Mouse (Mus musculus) limb, embryonic 15.5 days (tissue): ENCODE data around the gene Ptprn. TPM values are rescaled to one million over a fixed set of nuclear protein-coding genes. Genes with fewer than 3 reads are reported as not detected.

Experiments
- ATAC-seq: fragments of 200-750 bp; cut with Nextera tagmentation; 2 replicates; pipeline ENCODE4 v1.8.0; 2017; ENCODE audit warnings: low read depth, moderate TSS enrichment; ENCODE audit not compliant: insufficient number of reproducible peaks, low FRiP score, low TSS enrichment
- H3K27ac ChIP-seq: fragments of 300-500 bp; sonication (generic); 2 replicates; pipeline ENCODE4 v1.5.1; 2015; ENCODE audit warnings: moderate library complexity, mild to moderate bottlenecking, inconsistent platforms
- H3K27me3 ChIP-seq: fragments of 300-500 bp; sonication (generic); 2 replicates; pipeline ENCODE4 v1.6.1; 2015; ENCODE audit warnings: inconsistent platforms
- H3K36me3 ChIP-seq: fragments of 300-500 bp; sonication (generic); 2 replicates; pipeline ENCODE4 v1.6.1; 2015; ENCODE audit warnings: inconsistent platforms
- H3K4me1 ChIP-seq: fragments of 300-500 bp; sonication (generic); 2 replicates; pipeline ENCODE4 v1.6.1; 2015; ENCODE audit warnings: inconsistent platforms
- H3K4me2 ChIP-seq: fragments of 300-500 bp; sonication (generic); 2 replicates; pipeline ENCODE4 v1.6.1; 2015; ENCODE audit warnings: mild to moderate bottlenecking, inconsistent platforms
- H3K4me3 ChIP-seq: fragments of 300-500 bp; sonication (generic); 2 replicates; pipeline ENCODE4 v1.5.1; 2015; ENCODE audit warnings: mild to moderate bottlenecking, inconsistent platforms
- H3K9ac ChIP-seq: fragments of 300-500 bp; sonication (generic); 2 replicates; pipeline ENCODE4 v1.6.1; 2015; ENCODE audit warnings: inconsistent platforms
- H3K9me3 ChIP-seq: fragments of 300-500 bp; sonication (generic); 2 replicates; pipeline ENCODE4 v1.6.1; 2016; ENCODE audit warnings: inconsistent platforms
- WGBS: fragments of 180-500 bp; shearing (Covaris S2); methylation state at CpG from one replicate; pipeline ENCODE4 v1.1.7; 2015; 5-methylcytosine and 5-hydroxymethylcytosine counted together
- polyA plus RNA-seq: library from polyadenylated mRNA; unstranded; fragments of >200 nt; fragmentation: Nextera tagmentation; extraction: Ambion mirVana; gene quantifications from 2 replicates; pipeline ENCODE4 v1.2.1, GENCODE M21; 2015

Gene Ptprn
- polyA plus RNA-seq: 0.12 and 0.14 TPM in 2 replicates

GRCm38 (mm10) chr1:75264091-75264880 is at the start of gene Ptprn:
Ptprn (minus strand) TSS chr1:75264502.
- no peak within 1 kb of the TSS for H3K9ac ChIP-seq
- H3K36me3 ChIP-seq: no peaks in the 10 kb centered on the region
- H3K27ac ChIP-seq: no peak within 1 kb of the TSS
- peaks cover 69% of the 10 kb centered on the region for H3K27me3 ChIP-seq
- WGBS: 11% methylated on average over 32 of the region's 32 CpGs
- peaks cover 3% of the 10 kb centered on the region; the same call in 1 of the 2 replicates for H3K4me1 ChIP-seq
- H3K9me3 ChIP-seq: no peaks in the 10 kb centered on the region
- no peak within 1 kb of the TSS for H3K4me2 ChIP-seq
- no peak within 1 kb of the TSS for H3K4me3 ChIP-seq
- no peak for ATAC-seq

GRCm38 (mm10) chr1:75311694-75312093 is 47.4 kb upstream of the Ptprn start:
- H3K4me3 ChIP-seq: no peak overlapping the region
- 89% methylated on average over 6 of the region's 6 CpGs for WGBS
- ATAC-seq: no peak
- H3K27ac ChIP-seq: no peak overlapping the region
- H3K9me3 ChIP-seq: no peaks in the 10 kb centered on the region
- H3K4me1 ChIP-seq: peaks cover 12% of the 10 kb centered on the region
- H3K9ac ChIP-seq: no peak overlapping the region
- H3K4me2 ChIP-seq: no peak overlapping the region
- peaks cover 83% of the 10 kb centered on the region for H3K36me3 ChIP-seq
- no peaks in the 10 kb centered on the region for H3K27me3 ChIP-seq

GRCm38 (mm10) chr1:75304662-75305061 is 40.4 kb upstream of the Ptprn start:
- Histone ChIP-seq H3K4me3 (no peak overlapping the region), H3K9ac (no peak overlapping the region), H3K4me2 (no peak overlapping the region), H3K27ac (no peak overlapping the region), H3K36me3 (peaks cover 31% of the 10 kb centered on the region), H3K9me3 (no peaks in the 10 kb centered on the region), H3K27me3 (no peaks in the 10 kb centered on the region), H3K4me1 (no peaks in the 10 kb centered on the region)
- no peak for ATAC-seq
- 70% methylated on average over 2 of the region's 2 CpGs for WGBS

GRCm38 (mm10) chr1:75294294-75294693 is 30.0 kb upstream of the Ptprn start:
- Histone ChIP-seq H3K9me3 (no peaks in the 10 kb centered on the region), H3K4me3 (no peak overlapping the region), H3K4me2 (no peak overlapping the region), H3K27me3 (no peaks in the 10 kb centered on the region), H3K36me3 (no peaks in the 10 kb centered on the region), H3K9ac (no peak overlapping the region), H3K4me1 (peaks cover 10% of the 10 kb centered on the region; the same call in 1 of the 2 replicates), H3K27ac (no peak overlapping the region)
- ATAC-seq: no peak
- WGBS: 72% methylated on average over 5 of the region's 5 CpGs

GRCm38 (mm10) chr1:75293331-75293701 is 29.0 kb upstream of the Ptprn start:
- H3K36me3 ChIP-seq: no peaks in the 10 kb centered on the region
- no peak overlapping the region for H3K9ac ChIP-seq
- no peaks in the 10 kb centered on the region for H3K9me3 ChIP-seq
- peaks cover 4% of the 10 kb centered on the region; the same call in 1 of the 2 replicates for H3K27me3 ChIP-seq
- H3K27ac ChIP-seq: no peak overlapping the region
- no peak for ATAC-seq
- no peak overlapping the region for H3K4me3 ChIP-seq
- H3K4me1 ChIP-seq: peaks cover 10% of the 10 kb centered on the region; the same call in 1 of the 2 replicates
- WGBS: 77% methylated on average over 5 of the region's 5 CpGs
- H3K4me2 ChIP-seq: no peak overlapping the region

GRCm38 (mm10) chr1:75292476-75293330 is 28.4 kb upstream of the Ptprn start:
- no peaks in the 10 kb centered on the region for H3K9me3 ChIP-seq
- H3K27me3 ChIP-seq: peaks cover 5% of the 10 kb centered on the region; the same call in 1 of the 2 replicates
- H3K9ac ChIP-seq: no peak overlapping the region
- H3K27ac ChIP-seq: no peak overlapping the region
- no peaks in the 10 kb centered on the region for H3K36me3 ChIP-seq
- H3K4me3 ChIP-seq: no peak overlapping the region
- no peak for ATAC-seq
- H3K4me2 ChIP-seq: no peak overlapping the region
- H3K4me1 ChIP-seq: peaks cover 10% of the 10 kb centered on the region; the same call in 1 of the 2 replicates
- 39% methylated on average over 12 of the region's 12 CpGs for WGBS

GRCm38 (mm10) chr1:75291321-75291720 is 27.0 kb upstream of the Ptprn start:
- Histone ChIP-seq H3K4me1 (peaks cover 10% of the 10 kb centered on the region; the same call in 1 of the 2 replicates), H3K27ac (no peak overlapping the region), H3K4me3 (no peak overlapping the region), H3K9ac (no peak overlapping the region), H3K27me3 (peaks cover 5% of the 10 kb centered on the region; the same call in 1 of the 2 replicates), H3K9me3 (no peaks in the 10 kb centered on the region), H3K4me2 (no peak overlapping the region), H3K36me3 (no peaks in the 10 kb centered on the region)
- no peak for ATAC-seq
- 85% methylated on average over 8 of the region's 8 CpGs for WGBS

GRCm38 (mm10) chr1:75290582-75290981 is 26.3 kb upstream of the Ptprn start:
- peaks cover 10% of the 10 kb centered on the region; the same call in 1 of the 2 replicates for H3K4me1 ChIP-seq
- H3K9me3 ChIP-seq: no peaks in the 10 kb centered on the region
- no peak overlapping the region for H3K27ac ChIP-seq
- peaks cover 5% of the 10 kb centered on the region; the same call in 1 of the 2 replicates for H3K27me3 ChIP-seq
- no peaks in the 10 kb centered on the region for H3K36me3 ChIP-seq
- no peak overlapping the region for H3K9ac ChIP-seq
- no peak overlapping the region for H3K4me2 ChIP-seq
- no peak overlapping the region for H3K4me3 ChIP-seq
- no peak for ATAC-seq

GRCm38 (mm10) chr1:75289888-75290431 is 25.7 kb upstream of the Ptprn start:
- Histone ChIP-seq H3K36me3 (no peaks in the 10 kb centered on the region), H3K4me3 (no peak overlapping the region), H3K27ac (no peak overlapping the region), H3K27me3 (peaks cover 5% of the 10 kb centered on the region; the same call in 1 of the 2 replicates), H3K9ac (no peak overlapping the region), H3K4me1 (peaks cover 10% of the 10 kb centered on the region; the same call in 1 of the 2 replicates), H3K9me3 (no peaks in the 10 kb centered on the region), H3K4me2 (no peak overlapping the region)
- WGBS: 62% methylated on average over 8 of the region's 8 CpGs
- ATAC-seq: no peak

- no peak for ATAC-seq
- Histone ChIP-seq H3K9ac (no peak overlapping the region), H3K27ac (no peak overlapping the region), H3K4me1 (peaks cover 10% of the 10 kb centered on the region; the same call in 1 of the 2 replicates), H3K4me2 (no peak overlapping the region), H3K9me3 (no peaks in the 10 kb centered on the region), H3K36me3 (no peaks in the 10 kb centered on the region), H3K4me3 (no peak overlapping the region), H3K27me3 (peaks cover 5% of the 10 kb centered on the region; the same call in 1 of the 2 replicates)
- 15% methylated on average over 7 of the region's 7 CpGs for WGBS
These were observed 25.1 kb upstream of the Ptprn start for GRCm38 (mm10) chr1:75289376-75289775.

- Histone ChIP-seq H3K27me3 (peaks cover 5% of the 10 kb centered on the region; the same call in 1 of the 2 replicates), H3K27ac (no peak overlapping the region), H3K4me1 (no peaks in the 10 kb centered on the region), H3K9me3 (no peaks in the 10 kb centered on the region), H3K4me3 (no peak overlapping the region), H3K36me3 (no peaks in the 10 kb centered on the region), H3K9ac (no peak overlapping the region), H3K4me2 (no peak overlapping the region)
- 82% methylated on average over 7 of the region's 7 CpGs for WGBS
- no peak for ATAC-seq
These were observed 20.6 kb upstream of the Ptprn start for GRCm38 (mm10) chr1:75284911-75285310.
